Mouse (Mus musculus) megakaryocyte-erythroid progenitor cell, adult 5-6 weeks (primary cell): Measurements from ENCODE around the gene Nfe2l2. TPM values are rescaled to one million over a fixed set of nuclear protein-coding genes. Genes with fewer than 3 reads are reported as not detected.
"Not testable (repeated sequence)": the region's sequence is repeated elsewhere in the genome, so short reads cannot be mapped to it uniquely, and the experiment has no call there.

ENCODE experiments used
- ATAC-seq: replicated peaks from 2 replicates; pipeline ENCODE4 v1.8.0; 2016; ENCODE audit warnings: mild to moderate bottlenecking, inconsistent platforms; ENCODE audit not compliant: severe bottlenecking, poor library complexity, low FRiP score, low TSS enrichment
- total RNA-seq, 2 experiments: library from RNA; stranded (forward) in 1 of 2; stranded (reverse) in 1 of 2; fragments of 200-1000, 215-1000 nt in 1 of 2; fragments of >200 nt in 1 of 2; fragmentation: Nextera tagmentation in 1 of 2; gene quantifications; 2 replicates each; pipeline ENCODE4 v1.2.3; 2014 to 2017

The Nfe2l2 gene
- total RNA-seq, 2 experiments from 2014 or later: 127 to 130 TPM

DNA sequence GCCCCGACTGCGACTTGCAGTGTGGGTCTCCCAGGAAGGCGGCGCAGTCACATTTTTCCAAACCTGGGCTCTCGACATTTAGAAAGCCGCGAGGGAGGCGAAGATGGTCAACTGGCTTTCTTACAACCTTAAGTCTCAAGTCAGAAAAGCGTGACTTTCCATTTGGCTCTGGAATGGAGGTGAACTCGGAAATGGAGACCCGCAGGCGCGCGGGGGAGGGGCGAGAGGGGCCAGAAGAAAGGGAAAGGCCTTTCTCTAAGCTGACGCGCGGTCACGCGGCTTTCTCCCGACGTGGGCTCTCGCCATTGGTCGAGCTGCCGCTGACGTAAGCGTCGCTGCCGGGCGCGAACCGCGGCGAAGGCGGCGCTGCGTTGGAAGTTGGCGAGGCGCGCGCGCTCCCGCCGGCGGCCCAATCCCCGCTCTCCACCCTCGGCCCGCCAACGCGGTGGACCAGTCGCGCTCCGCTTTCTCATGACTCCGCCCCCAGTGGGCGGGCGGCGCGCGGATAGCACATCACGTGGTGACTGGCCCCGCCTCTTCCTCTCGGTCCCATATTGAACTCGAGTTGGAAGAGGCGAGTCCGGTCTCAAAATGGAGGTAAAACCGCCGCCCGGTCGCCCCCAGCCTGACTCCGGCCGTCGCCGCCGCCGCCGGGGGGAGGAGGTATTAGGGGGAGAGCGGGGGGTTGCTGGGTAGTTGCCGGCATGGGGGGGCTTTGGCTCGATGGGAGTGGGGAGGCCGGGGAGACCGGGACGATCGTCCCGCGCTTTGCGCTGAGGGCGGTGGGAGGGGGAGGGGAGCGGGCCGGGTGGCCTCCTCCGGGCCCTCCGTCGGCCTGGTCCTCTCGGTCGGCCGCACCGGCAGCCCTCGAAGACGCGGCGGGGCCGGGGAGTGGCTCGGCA is 45.5 kb downstream of the Nfe2l2 start, which contains the start of gene Hnrnpa3:
Hnrnpa3 (plus strand) TSS at position 535 of the 902 bp plus-strand sequence.
- ATAC-seq: peak; percentile 90

DNA sequence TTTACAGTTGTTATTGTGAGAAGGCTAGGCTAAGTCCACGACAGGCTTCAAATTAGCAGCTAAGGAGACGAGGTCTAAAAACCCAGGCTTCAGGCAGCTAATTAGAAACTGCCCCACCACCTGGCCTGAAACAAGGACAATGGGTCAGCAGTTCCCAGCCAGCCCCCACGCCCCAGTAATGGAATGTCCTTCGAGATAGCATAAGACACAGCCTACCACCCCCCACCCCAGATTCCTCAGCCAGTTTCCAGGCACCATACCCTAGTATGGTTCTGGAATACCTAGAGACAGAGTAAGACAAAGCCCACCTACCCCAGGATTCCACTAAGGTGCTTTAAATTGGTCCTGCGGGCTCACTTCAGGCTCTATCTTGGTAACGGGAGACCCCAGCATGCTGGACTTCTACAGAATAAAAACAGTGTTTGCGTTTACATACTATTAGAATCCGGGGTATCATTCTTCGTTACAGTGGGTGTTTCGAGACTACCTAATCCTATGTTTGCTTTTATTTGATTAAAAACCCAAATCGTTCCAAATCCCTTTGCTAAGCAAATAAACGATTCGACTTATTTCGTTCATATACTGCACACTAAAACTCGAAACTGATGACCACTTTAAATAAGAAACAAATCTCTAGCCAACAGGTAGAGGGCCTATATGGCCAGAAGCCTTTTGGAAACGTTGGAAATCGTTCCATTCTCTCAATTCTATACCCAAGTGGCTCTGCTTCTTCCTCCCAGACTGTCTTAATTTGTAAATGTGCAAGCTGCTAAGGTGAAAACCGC is 46.3 kb downstream of the Nfe2l2 start:
- no peak for ATAC-seq

DNA sequence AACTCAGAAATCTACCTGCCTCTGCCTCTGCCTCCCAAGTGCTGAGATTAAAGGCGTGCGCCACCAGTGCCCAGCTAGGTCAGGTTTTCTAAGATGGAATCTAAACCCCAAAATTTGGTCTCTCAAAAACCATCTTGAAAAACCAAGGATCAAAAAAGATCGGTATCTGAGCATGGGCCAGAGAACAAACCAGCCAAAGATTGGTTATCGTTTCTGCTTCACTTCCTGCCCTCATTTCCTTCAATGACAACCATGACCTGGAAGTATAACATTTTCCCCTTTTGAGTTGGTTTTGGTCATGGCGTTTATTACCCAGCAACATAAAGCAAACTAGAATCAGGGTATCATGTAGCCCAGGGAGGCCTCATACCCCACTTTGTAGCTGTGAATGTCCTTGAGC is 47.5 kb downstream of the Nfe2l2 start:
- ATAC-seq: no peak

DNA sequence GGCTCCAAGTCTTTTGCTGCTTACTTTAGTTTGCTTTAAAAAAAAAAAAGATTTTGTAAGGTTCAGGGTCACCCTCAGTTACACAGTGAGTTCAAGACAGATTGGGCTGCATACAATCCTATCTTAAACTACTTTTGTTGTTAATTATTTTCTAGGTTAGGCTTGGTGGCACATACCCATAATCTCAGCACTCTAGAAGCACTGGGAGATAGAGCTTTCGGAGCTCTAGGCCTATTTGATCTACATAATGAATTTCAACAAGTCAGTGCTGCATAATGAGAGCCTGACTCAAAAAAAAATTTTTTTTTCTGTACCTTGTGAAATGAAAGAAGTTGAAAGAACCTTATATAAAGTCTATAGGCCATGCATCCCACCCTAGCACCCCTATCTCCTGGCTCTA is 49.8 kb downstream of the Nfe2l2 start:
- ATAC-seq: no peak

DNA sequence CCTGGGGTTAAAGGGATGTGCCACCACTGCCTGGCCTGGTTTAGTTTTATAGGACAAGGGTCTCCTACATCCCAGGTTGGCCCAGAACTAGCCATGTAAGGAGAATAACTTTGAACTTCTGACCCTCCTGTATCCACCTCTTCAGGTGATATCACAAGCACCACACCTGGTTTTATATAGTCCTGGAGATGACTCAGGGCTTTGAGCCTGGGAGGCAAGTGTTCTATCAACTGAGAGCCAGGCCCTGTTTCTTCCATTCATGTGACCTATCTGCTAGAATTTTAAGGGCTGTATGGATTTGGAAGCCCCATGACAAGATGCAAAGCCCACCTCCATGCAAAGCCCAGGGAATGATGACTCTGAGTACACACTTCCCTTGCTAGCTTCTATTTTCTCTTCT is 51.3 kb downstream of the Nfe2l2 start:
- no peak for ATAC-seq

DNA sequence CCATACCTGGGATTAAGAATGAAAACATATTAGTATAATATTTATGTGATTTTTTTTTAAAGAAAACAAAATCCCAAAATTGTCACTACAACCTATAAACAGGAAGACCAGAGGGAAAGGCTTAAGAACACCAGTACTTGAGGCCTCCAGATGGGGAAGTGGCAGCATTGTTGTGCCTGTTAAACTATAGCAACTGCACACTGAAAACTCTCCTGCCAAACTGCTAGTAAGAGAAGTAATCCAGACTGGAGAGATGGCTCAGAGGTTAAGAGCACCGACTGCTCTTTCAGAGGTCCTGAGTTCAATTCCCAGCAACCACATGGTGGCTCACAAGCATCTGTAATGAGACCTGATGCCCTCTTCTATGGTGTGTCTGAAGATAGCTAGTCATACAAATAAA is 54.0 kb downstream of the Nfe2l2 start:
- no peak for ATAC-seq

DNA sequence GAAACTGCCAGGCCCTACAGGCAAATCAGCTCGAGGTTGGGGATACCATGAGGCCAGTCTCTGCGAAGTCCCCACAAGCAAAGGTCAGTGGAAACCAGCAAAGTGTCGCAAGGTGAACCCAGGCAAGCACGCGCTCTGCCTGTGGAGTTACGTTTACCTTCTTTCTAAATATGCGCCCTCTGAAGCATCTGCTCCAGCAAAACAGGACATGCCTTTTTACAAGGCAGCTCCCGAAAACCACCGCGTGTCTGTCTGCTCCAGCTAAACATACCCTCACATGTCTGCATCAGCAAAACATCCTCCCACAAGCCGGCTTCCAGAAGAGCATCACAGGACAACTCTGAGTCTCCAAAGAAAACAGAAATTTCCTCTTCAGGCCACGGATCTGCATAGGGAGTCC is 59.2 kb downstream of the Nfe2l2 start:
- ATAC-seq: no peak

DNA sequence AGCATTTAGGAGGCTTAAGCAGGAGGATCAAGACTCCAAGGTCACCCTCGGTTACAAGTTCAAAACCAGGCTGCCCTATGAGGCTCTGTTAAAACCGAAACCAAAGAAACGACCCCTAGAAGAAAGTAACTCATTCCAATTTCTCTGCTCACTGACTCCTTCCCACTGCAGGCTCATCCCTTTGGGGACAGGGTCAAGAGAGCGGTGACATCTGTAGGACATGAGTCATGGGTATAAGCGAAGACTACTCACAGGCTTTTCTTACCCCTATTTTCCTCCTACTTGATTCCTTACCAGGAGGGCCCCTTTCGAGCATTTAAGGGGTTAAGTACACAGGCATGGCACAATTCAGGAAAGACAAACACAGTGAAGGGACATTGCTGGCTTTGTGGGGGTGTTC is 60.5 kb downstream of the Nfe2l2 start:
- ATAC-seq: no peak

DNA sequence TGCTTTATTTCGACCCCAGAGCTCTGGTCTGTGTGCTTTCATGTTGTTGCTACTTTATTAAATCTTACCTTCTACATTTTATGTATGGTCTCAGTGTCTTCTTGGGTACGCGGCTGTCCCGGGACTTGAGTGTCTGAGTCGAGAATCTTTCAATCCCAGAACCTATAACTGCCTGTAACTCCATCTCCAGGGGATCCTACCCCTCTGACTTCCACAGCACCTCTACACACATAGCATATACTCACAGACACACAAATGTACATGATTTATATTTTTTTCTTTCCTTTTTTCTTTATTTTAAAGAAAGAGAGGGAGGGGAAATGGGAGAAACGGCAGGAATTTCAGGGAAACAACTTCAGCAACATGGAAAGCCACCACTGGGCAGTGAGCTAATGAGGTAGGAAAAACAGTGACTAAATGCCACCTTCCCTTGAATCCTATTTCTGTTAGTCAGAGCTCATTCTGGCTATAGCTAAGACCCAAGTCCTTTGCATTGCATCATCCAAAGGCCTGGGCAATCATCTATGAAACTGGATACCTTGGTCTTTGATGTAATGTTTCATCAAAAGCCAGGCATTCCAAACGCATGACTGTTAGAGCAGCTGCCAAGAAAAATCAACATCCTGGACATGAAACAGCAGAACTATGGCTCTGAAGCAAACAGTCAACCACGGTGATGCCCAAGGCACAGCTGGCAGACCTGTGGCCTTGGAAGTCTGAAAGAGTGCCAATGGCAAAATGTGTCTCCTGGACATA is 61.5 kb downstream of the Nfe2l2 start:
- ATAC-seq: no peak

DNA sequence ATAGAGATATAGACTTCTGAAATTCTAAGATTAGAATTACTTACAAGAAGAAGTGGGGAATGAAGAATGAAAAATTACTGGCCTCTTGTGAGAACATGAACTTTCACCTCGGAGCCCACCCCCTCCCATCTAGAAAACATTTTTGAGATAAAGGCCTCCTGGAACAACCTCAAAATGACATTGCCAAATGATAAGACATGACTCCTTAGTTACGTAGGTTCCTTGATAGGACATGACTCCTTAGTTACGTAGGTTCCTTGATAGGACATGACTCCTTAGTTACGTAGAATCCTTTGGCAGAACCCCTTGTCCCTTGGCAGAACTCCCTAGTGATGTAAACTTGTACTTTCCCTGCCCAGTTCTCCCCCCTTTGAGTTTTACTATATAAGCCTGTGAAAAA is 62.1 kb downstream of the Nfe2l2 start:
- ATAC-seq: not testable (repeated sequence)

DNA sequence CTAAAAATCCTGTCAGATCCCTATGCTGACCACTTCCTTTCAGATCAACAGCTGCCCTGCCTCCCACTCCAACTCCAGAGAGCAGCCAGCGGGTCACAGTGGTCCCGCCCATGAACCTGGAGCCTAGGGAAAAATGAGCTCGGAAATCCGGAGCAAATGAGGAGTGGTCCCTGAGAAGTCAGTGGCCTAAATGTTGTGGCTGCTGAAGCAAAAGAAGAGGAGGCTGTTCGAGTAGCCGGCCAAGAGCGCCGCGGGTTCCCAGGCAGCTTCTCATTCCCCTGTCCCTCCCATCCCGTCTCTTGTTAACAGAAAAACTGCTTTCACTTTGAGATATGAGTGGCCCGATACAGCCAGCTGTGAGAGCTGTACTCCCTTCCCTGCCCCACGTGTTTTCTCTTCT is 64.9 kb downstream of the Nfe2l2 start:
- ATAC-seq: not testable (repeated sequence)

DNA sequence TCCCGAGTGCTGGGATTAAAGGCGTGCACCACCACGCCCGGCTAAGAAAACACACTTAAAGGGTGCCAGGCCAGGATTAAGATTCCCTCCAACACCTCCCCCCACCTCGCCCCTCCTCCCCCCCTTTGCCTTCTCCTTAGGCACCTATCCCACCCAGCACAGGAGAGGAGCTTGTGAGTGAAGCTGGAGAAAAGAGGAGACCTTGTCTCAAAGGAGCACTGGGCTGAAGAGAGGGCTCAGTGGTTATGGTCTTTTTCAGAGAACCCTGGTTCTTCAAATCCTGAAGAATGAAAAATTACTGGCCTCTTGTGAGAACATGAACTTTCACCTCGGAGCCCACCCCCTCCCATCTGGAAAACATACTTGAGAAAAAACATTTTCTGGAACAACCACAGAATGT is 66.6 kb downstream of the Nfe2l2 start:
- ATAC-seq: not testable (repeated sequence)

DNA sequence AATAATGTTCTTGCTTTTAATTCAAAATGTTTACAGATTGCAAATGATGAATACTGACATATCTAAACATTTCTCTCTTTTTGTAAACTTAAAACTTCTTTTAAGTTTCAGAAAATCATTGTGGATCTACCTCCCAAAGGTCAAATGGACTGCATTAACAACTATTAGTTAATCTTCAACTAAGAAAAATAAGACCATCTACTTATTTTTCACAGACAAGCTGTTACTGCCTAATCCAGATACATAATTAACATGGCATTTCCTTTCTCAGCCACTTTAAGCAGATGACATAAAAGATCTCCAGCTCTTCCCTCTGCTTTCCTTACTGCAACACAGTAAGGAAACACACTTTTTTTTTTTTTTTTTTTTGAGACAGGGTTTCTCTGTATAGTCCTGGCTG is 67.1 kb downstream of the Nfe2l2 start:
- ATAC-seq: no peak

DNA sequence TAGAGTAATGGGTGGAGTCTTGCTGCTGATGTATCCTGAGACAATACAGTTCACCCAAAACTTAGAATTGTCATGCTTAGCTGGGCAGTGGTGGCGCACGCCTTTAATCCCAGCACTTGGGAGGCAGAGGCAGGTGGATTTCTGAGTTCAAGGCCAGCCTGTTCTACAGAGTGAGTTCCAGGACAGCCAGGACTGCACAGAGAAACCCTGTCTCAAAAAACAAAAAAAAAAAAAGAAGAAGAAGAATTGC is 67.5 kb downstream of the Nfe2l2 start:
- not testable (repeated sequence) for ATAC-seq

DNA sequence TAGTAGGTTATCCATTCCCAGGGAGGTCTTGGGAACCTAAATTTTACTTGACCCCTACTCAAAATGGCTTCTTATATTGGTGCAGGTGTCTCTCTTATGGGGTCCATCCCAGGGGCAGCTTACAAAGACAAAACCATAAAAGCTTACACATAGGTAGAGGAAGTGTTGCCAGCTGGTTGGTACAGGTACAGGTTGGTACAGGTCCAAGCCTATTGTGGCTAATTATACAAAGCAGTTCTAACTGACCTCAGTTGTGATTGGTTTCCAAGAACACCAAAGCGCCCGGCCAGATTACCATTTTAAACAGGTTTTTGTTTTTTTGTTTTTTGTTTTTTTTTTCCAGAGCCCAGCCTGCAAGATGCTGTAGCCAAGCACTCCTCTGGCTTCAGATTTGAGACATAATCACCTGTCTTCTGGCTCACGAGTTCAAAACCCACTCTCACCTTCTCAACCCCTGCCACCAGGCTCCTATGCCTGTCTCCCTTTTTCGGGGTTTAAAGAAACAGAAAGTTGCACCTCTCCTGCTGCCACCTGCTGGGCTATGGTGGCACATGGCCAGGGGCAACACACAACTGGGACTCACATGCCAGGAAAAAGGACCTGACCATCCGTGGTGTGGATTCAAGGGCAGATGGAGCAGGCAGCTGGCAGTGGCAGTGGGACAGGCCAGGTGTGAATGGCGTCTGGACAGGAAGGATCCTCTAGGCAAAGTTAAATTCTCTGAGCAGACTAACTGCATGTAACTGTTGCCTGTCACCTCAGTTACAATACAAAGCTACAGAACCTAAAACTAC is 68.0 kb downstream of the Nfe2l2 start:
- peak; percentile 94 for ATAC-seq

DNA sequence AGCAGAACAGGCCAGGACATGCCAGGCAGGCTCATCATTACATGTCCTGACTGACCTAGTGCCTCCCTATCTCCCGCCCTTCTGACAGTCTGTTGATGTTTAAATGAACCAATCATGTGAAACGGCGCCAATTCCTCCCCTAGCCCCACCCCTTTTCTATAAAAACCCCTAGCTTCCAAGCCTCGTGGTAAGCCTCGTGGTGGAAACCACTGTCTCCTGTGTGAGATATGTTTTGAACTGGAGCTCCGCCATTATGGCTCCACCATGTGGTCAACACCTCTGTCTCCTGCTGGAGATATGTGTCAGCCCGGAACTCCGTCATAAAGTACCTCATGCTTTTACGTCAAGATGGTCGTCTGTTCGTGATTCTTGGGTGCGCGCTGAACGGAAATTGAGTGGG is 70.0 kb downstream of the Nfe2l2 start:
- ATAC-seq: not testable (repeated sequence)

DNA sequence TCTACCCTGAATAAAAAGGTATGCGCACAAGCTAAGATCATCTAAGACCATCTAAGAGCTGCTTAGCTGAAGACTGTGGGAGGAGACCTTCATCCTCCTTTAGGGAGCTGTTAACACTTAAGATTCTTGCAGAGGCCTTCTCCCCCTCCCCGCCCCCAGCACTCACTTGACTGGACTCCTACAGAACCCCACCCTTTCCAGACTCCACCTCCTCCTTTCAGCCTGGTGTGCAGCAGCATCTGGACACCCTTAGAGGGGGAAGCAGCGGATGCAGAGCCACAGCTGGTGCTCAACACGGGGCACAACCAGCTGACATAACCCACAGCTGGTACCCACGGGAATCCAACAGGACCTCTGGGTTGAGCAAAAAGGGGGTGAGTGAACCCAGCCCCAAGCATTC is 70.7 kb downstream of the Nfe2l2 start:
- no peak for ATAC-seq

DNA sequence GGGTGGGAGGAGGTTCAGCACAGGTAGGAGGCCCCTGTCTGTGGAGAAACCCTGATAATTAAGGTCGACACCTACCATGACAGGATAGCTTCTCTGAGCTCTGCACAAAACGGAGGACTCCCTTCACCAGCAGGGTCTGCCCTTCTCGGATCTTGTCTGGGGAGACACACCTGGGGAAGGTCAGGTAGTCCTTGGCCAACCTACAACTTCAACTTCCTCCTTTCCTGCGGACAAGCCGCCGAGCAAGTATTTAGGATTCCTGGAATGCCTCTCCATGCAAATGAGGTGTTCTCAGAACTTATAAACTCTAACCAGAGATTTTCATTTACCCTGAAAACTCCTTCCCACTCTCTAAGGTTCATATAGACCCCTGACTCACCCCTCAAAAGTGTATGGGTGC is 71.1 kb downstream of the Nfe2l2 start:
- no peak for ATAC-seq

DNA sequence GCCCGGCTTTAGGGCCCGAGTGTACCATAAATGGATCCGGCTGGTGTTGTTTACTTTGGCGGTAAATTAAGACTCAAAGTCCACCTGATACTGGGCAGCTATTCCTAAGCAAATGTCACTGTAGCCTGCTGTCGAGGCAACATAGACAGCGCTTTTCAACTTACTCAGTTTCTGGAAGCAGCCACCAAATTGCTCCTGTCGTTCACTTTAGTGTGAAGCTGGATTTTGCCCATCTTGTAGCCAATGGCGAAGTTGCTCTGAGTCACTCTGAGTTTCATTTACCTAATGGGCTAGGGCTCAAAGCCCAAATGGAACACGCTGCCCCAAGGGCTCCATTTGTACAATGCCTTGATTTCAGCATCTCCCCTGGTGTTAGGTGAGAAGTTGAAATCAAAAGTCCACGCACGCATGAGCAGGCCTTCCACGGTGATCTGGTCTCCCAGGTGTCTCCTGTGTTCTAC is 71.7 kb downstream of the Nfe2l2 start:
- ATAC-seq: no peak
